26 mouse cellular contexts compared by ENCODE assay signal in genomic region chr1:39365562-39365961, GRCm38 (mm10).
"Had no signal": no experiment of that assay in that cellular context is flagged by ENCODE, and none has a peak within 500 bp of the region (broad histone marks: within the 10 kb centered on the region; RNA-seq: fewer than 3 reads in every experiment).

No protein-coding gene starts in this region.

- H3K27me3 ChIP-seq: hindbrain, embryonic 15.5 days had no signal

- ATAC-seq: hindbrain, postnatal 0 days; intestine, embryonic 16.5 days had no signal

- H3K4me3 ChIP-seq: heart, embryonic 10.5 days; heart, embryonic 12.5 days; hindbrain, embryonic 13.5 days; hindbrain, embryonic 15.5 days; kidney, embryonic 15.5 days; limb, embryonic 10.5 days; limb, embryonic 12.5 days; liver, embryonic 13.5 days; liver, embryonic 15.5 days had no signal

- DNase-seq: gastrocnemius, postnatal 10 days; gastrocnemius, postnatal 25 days; heart, adult 18-20 months; heart, postnatal 14 days; heart, postnatal 36 days; kidney, adult 11 months; kidney, adult 2 months; kidney, adult 9 months; kidney, postnatal 14 days; kidney, postnatal 36 days; layer of hippocampus, adult 9-11 months; layer of hippocampus, postnatal 36 days; liver; liver, embryonic 13.5 days had no signal

- H3K9ac ChIP-seq: heart, embryonic 12.5 days; hindbrain, embryonic 13.5 days; hindbrain, embryonic 15.5 days; kidney, embryonic 15.5 days; limb, embryonic 12.5 days; liver, embryonic 13.5 days; liver, embryonic 15.5 days had no signal

- H3K4me2 ChIP-seq: heart, embryonic 12.5 days; hindbrain, embryonic 13.5 days; hindbrain, embryonic 15.5 days; kidney, embryonic 15.5 days; limb, embryonic 12.5 days; liver, embryonic 11.5 days; liver, embryonic 13.5 days; liver, embryonic 15.5 days had no signal

- H3K27ac ChIP-seq: heart, embryonic 10.5 days; hindbrain, embryonic 13.5 days; hindbrain, embryonic 15.5 days; hindbrain, postnatal 0 days; kidney, embryonic 15.5 days; kidney, postnatal 0 days; limb, embryonic 10.5 days; limb, embryonic 12.5 days; liver, embryonic 13.5 days; liver, embryonic 15.5 days had no signal

- H3K9me3 ChIP-seq: heart, embryonic 10.5 days; heart, embryonic 12.5 days; hindbrain, embryonic 13.5 days; hindbrain, embryonic 15.5 days; kidney, embryonic 15.5 days; limb, embryonic 10.5 days; limb, embryonic 12.5 days; liver, embryonic 13.5 days; liver, embryonic 15.5 days had no signal
